Mouse (Mus musculus) cerebellum, adult 9-11 months (tissue): ENCODE results near the gene Cd2bp2.
A peak's percentile ranks its signal among the peaks of the same experiment; 100 is the strongest.

ENCODE experiments used
- DNase-seq: peaks from one replicate; pipeline ENCODE4 v3.0.0; 2022

Cd2bp2 gene

GRCm38 (mm10) chr7:127217475-127217874, 21.6 kb upstream of the Cd2bp2 start:
- DNase-seq, result no peak

- DNase-seq, result peak; percentile 20
Observed at GRCm38 (mm10) chr7:127216307-127216706, 20.5 kb upstream of the Cd2bp2 start.

- DNase-seq, result peak; percentile 75
Observed at GRCm38 (mm10) chr7:127214981-127215871, 19.4 kb upstream of the Cd2bp2 start.

GRCm38 (mm10) chr7:127214521-127214920, 18.7 kb upstream of the Cd2bp2 start:
- DNase-seq, result peak; percentile 21

- peak; percentile 34 for DNase-seq
Observed at GRCm38 (mm10) chr7:127213930-127214329, 18.1 kb upstream of the Cd2bp2 start.

- DNase-seq, result peak; percentile 64
Observed at GRCm38 (mm10) chr7:127213485-127213884, 17.6 kb upstream of the Cd2bp2 start.

GRCm38 (mm10) chr7:127212432-127213250, 16.8 kb upstream of the Cd2bp2 start:
- peak; percentile 53 for DNase-seq

- peak; percentile 53 for DNase-seq
Observed at GRCm38 (mm10) chr7:127211014-127211745, 15.3 kb upstream of the Cd2bp2 start.

- peak; percentile 72 for DNase-seq
Observed at GRCm38 (mm10) chr7:127210266-127210665, 14.4 kb upstream of the Cd2bp2 start.

GRCm38 (mm10) chr7:127209851-127210250, 14.0 kb upstream of the Cd2bp2 start:
- no peak for DNase-seq

GRCm38 (mm10) chr7:127208553-127209438, 12.9 kb upstream of the Cd2bp2 start, which contains the start of gene Mylpf:
TSS of gene Mylpf (plus strand) at chr7:127208890.
- DNase-seq, result peak; percentile 99

GRCm38 (mm10) chr7:127208295-127208552, 12.4 kb upstream of the Cd2bp2 start, which contains the start of gene Tbc1d10b:
TSS of gene Tbc1d10b (minus strand) at chr7:127208468.
- no peak for DNase-seq

- peak; percentile 80 for DNase-seq
Observed at GRCm38 (mm10) chr7:127207374-127208294, 11.8 kb upstream of the Cd2bp2 start.

- peak; percentile 58 for DNase-seq
Observed at GRCm38 (mm10) chr7:127206606-127207005, 10.8 kb upstream of the Cd2bp2 start.

GRCm38 (mm10) chr7:127196484-127196883, 634 bp upstream of the Cd2bp2 start:
- peak; percentile 54 for DNase-seq

- peak; percentile 55 for DNase-seq
Observed at GRCm38 (mm10) chr7:127194633-127195029, 1.2 kb downstream of the Cd2bp2 start.

GRCm38 (mm10) chr7:127194011-127194632, 1.7 kb downstream of the Cd2bp2 start:
- DNase-seq, result peak; percentile 43

GRCm38 (mm10) chr7:127192989-127193388, 2.9 kb downstream of the Cd2bp2 start:
- DNase-seq, result no peak

- DNase-seq, result no peak
Observed at GRCm38 (mm10) chr7:127190672-127191071, 5.2 kb downstream of the Cd2bp2 start.
